Mouse (Mus musculus): ENCODE measurements around the gene Pcp4l1.
"Not testable (repeated sequence)": the region's sequence is repeated elsewhere in the genome, so short reads cannot be mapped to it uniquely, and the experiment has no call there.

The Pcp4l1 gene

DNA sequence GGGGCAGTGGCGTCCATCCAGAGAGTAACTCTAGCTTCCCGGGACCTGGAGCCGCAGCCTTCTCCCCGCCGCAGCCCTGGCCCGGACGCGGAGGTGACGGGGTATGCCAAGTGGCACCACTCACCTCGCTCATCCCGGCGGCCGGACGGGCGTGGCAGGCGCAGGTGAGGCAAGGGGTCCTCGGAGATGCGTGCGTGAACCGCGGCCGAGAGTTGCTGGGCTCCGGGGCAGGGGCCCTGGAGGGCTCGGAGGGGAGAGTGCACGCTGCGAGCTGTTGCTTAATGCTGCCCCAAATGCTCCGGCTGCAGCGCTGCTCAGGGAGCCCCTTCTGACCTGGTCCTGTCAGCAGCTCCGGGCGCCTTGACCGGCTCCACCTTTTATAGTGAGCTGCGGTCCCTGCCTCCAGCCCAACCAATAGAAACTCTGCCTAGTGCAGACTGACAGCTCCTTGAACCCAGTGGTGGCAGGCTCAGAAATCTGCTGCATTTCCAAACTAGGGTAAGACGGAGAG is at the start of gene Pcp4l1:
Gene Pcp4l1 (minus strand): TSS at position 382 of the 511 bp plus-strand sequence.
- peak in 1 of 2 experiments; percentile 4 for DNase-seq (ENCODE audit: low read depth in 1 of 2, low spot score in 2 of 2)

DNA sequence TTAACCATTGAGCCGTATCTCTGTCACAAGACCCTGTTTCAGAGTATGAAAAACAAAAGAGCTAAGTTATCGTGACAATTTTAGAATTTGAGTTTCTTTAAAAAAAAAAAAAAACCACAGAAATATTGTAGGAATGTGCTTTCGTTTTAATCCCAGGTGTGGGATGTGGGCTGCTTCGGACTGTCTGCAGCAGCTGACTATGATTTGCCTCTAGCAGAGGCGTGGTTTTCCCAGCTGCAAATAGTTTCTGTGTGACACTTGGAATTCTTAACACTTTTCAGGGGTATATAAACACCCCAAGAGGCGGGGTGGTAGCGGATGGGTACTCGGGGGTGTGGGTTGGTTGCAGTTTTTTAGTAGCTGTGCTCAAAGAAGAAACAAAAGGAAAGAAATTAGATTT is 49.3 kb upstream of the Pcp4l1 start:
- no peak for DNase-seq (ENCODE audit: low read depth in 1 of 2, low spot score in 2 of 2)

DNA sequence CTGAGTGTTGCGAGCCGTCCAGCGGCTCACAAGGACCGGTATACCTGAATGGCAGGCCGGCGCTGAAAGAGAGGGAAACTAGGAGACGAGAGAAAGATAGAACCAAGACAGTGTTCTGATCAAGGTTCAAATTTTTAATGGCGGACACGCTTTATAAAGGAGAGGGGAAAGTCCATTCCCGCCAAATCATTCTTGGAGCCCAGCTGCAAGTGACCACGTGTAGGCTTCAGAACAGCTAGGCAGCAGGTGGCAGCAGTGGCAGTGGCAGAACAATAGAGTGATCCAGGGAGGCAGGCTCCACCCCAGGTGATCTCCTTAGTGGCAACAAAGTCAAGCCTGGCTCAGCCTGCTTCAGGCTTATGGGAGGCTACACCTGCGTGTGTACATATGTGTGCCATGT is 45.9 kb upstream of the Pcp4l1 start:
- not testable (repeated sequence) for DNase-seq (ENCODE audit: low read depth in 1 of 2, low spot score in 2 of 2)

DNA sequence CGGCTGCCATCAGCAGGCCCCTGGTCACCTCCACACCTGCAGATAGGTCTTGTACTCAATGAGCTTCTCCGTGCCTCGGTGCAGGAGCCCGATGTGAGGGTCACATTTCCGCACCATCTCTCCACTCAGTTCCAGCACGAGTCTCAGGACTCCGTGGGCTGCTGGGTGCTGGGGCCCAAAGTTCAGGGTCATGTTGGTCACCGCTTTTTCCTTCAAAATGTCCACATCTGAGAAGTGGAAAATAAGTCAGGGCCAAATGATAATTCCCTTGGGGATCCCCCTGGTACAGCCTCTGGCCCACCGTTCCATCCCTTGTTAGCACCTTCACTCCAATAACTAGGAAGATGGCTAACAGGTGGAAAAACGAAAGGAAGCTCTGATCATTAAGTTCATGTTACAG is 44.8 kb upstream of the Pcp4l1 start:
- no peak for DNase-seq (ENCODE audit: low read depth in 1 of 2, low spot score in 2 of 2)

DNA sequence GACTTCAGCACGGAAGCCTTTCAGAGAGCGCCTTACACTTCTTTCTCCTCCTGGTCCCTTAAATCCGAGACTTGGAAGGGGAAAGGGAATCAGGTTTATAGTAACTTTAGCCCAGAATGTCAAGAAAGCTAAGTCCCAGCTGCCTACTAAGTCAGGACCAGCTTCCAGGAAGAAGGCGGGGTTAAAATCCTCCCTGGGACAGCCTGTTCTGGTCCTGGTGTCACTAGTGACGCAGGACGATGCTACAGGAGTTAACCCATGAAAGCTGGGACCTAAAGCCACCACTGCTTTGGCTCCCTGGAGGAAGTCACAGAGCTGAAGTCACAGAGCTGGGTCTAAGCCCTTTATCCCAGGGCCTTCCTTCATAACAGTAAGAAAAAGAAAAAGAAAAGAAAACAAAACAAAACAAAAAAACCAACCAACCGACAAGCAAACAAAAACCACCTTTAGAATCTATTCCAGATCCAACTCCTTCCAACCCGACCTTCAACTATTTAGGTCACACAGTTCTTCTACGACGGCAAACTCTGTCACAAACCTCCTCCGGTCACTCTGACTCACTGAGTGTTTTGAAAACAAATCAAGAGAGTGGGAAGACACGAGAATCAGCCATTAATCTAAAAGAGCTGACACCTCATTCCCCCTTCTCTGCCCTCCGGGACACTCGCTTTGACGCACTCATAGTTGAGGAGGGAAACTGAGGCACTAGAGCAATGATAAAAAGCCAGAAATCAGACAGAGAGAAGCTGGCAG is 44.1 kb upstream of the Pcp4l1 start:
- no peak for DNase-seq (ENCODE audit: low read depth in 1 of 2, low spot score in 2 of 2)

DNA sequence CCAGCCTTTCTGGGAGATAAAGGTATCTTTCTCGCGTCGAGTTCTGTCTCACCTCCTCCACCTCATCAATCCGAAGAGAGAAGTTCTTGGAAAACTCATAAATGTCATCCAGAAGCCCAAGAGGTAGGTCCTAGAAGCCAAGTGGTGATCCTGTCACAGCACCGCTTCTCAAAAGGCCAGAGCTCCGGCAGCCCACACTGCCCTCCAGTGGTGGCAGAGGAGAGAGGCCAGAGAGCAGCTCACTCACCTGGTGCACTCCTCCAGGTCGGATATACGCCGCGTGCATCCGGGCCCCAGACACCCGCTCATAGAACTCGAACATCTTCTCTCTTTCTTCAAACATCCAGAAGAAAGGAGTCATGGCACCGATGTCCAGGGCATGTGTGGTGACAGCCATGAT is 42.4 kb upstream of the Pcp4l1 start:
- DNase-seq (ENCODE audit: low read depth in 1 of 2, low spot score in 2 of 2): peak in 1 of 2 experiments; percentile 57

DNA sequence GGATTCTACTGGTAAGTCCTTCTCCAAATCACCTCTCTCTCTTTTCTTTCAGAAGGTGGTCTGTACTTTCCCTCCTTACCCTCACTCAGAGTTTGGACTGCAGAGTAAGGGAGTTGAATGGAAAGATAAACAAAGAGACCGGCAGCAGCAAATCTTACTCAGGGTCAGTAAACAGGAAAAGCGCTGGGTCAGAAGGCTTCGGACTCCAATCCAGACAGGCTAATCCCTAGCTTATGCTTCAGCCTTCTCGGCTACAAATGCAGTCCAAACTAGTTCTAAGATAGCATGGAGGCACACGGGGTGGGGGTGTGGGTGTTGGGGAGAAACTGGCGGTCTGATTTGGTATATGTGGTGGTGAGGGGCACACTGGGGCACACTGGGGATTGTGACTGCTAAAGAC is 41.4 kb upstream of the Pcp4l1 start:
- no peak for DNase-seq (ENCODE audit: low read depth in 1 of 2, low spot score in 2 of 2)

DNA sequence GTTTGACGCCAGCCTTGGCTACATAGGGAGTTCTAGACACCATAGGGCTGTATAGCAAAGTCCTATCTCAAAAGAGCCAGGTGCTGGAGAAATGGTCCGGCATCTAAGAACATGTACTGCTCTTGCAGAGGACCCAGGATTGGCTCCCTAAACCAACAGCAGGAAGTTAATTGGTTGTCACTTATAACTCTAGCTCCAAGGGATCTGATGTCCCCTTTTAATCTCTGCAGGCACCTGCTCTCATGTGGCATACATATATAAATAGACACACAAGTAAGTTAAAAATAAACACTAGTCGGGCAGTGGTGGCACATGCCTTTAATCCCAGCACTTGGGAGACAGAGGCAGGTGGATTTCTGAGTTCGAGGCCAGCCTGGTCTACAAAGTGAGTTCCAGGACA is 39.7 kb upstream of the Pcp4l1 start:
- DNase-seq (ENCODE audit: low read depth in 1 of 2, low spot score in 2 of 2): no peak

DNA sequence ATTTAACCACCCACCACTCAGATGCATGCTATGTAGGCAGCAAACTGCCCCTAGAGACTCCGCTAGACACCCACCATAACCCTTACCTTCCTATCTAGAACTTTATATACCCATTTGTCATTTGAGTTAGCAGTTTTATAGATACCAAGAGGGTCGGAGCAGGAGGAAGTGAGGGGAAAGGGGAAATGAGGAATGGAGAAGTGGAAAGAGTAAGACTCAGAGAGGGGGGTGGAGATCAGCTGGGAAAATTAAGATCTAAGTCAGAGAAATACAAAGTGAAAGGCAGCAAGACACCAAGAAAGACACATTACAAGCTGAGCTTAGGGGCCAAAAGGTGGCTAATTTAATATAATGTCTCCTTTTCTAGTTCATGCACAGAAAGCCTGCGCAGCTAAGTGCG is 38.5 kb upstream of the Pcp4l1 start:
- no peak for DNase-seq (ENCODE audit: low read depth in 1 of 2, low spot score in 2 of 2)

DNA sequence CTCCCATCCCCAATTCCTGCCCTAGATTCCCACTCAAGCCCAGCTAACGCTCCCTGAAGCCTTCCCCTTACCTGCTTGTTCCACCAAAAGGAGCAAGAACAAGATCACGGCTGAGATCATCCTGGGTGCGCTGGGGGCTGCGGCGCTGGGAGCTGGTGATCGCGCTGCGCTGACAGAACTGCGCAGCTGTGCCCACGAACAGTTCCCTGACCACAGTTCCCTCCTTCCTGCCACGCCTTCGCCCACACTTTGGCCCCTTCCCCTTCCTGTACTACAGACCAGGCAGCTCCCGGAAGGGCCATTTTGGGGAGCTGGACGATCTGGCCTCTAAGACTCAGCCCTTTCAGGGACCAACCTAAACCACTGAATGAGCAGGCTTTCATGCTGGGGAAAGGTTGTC is 38.1 kb upstream of the Pcp4l1 start, which contains the start of gene Fcer1g:
Gene Fcer1g (minus strand): TSS at position 240 of the 400 bp plus-strand sequence.
- peak; percentile 39 to 70 for DNase-seq (ENCODE audit: low read depth in 1 of 2, low spot score in 2 of 2)

DNA sequence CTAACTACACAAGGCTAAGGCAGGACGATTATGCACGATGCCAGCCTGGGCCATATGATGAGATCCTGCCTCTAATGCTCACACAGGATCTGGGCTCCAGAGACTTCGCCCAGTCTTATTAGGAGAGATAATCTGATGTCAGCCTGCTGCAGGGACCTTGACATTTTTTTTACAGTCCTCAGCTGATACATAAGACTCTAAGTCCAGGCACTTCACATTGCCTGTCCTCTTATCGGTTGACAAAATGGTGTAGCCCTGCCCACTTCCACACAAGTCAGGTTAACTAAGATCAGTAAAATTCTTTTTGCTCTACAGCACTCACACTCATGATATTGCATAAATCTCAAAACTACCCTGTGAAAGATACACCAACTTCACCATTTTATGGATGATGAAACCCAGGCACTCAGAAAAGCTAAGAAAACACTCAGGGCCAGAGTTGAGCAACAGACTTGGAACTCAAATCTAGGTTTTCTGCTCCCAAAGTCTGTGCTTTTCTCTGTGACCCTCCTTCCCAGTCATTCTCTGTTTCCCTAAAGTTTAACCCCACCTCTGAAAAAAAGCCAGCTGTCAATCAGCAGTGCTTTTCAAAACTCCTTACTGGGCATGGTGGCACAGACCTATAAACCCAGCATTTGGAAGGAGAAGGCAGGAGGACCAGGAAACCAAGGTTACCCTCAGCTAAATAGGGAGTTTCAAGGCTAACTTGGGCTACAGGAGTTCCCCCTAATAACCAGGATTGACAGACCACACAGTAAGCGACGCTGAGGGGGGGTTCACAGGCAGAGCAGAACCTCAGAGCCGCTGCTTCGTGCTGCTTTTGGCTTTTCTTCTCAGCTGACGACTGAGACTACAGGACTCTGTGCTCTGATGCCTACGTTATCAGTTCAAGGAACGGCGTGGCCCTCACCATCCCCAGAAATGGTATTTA is 37.0 kb upstream of the Pcp4l1 start:
- DNase-seq (ENCODE audit: low read depth in 1 of 2, low spot score in 2 of 2): peak in 1 of 2 experiments; percentile 14

DNA sequence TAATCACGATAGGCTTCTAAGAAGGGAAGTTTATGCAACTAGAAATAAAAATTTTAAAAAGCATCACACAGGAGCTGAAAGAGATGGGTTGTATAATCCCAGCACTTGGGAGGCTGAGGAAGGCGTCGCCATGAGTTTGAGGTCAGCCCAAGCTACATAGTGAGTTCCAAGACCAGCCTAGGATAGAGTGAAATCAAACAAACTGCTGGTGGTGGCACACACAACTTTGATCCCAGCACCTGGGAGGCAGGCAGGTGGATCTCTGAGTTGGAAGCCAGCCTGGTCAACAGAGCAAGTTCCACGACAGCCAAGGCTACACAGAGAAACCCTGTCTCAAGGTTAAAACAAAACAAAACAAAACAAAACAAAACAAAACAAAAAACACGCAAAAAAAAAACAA is 36.3 kb upstream of the Pcp4l1 start:
- DNase-seq (ENCODE audit: low read depth in 1 of 2, low spot score in 2 of 2): no peak

DNA sequence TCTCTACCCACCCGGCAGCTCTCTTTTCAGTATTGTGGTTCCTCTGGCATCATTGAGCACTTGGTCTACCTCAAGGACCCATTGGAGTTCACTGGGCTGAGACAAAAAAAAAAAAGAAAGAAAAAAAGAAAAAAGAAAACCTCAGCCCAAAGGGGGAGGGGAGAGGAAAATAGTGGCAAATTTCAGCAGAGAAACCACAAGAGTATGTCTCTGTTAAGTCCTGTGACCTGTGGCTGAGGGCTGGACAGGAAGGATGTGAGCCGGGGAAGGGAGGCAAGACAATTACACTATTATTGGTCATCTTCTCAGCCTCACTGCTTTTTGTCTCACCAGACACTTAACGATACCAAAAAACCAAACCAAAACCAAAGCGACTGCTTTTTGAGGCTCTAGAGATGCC is 35.8 kb upstream of the Pcp4l1 start:
- no peak for DNase-seq (ENCODE audit: low read depth in 1 of 2, low spot score in 2 of 2)

DNA sequence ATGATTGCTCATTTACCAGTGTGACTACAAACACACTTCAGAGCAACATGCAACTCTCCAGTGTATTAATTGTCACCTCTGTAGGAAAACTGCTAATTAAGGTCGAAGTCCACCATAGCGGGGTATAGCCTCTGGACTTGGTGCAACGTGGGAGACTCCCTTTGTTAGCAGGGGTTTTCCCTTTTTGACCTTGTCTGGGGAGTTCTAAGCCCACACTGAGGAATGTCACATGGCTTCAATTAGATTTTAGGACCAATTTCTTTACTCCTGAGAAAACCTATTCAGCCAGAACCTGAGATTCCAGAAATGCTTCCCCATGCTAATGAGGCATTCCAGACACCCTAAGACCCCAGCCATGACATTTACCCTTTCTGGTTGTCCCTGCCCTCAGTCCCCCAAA is 34.1 kb upstream of the Pcp4l1 start:
- DNase-seq (ENCODE audit: low read depth in 1 of 2, low spot score in 2 of 2): no peak

DNA sequence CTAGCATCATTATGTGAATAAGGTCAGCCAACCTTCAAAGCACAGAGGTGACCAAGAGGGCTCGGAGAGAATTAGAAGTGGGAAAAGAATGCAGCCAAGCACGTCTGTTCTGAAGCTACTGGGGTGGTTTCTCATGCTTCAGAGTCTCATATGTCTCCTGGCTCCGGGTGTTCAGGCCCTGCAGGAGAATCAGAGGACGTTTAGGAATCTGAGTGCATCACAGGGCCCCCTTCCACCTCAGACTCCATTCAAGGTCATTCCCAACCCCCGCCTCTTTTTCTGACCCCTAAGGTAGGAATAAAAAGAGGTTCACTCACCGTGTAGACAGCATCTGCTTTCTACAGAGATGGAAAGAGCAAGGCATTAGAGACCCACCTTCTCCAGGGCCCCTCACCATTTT is 33.7 kb upstream of the Pcp4l1 start:
- DNase-seq (ENCODE audit: low read depth in 1 of 2, low spot score in 2 of 2): no peak

DNA sequence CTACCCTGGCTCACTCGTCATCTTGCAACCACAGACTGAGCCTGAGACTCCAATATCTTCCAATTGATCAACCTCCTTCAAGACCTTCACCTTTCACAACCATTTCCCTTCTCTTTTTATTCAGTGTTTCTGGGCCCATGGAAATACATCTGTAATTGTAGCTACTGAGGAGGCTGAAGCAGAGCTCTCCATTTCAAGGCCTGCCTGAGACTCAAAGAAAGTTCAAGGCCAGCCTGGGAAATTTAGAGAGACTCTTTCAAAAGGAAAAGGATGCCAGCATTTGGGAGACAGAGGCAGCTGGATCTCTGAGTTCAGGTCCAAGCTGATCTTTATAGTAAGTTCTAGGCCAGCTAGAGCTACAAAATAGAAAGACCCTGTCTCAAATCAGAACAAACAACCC is 31.8 kb upstream of the Pcp4l1 start:
- DNase-seq (ENCODE audit: low read depth in 1 of 2, low spot score in 2 of 2): no peak

DNA sequence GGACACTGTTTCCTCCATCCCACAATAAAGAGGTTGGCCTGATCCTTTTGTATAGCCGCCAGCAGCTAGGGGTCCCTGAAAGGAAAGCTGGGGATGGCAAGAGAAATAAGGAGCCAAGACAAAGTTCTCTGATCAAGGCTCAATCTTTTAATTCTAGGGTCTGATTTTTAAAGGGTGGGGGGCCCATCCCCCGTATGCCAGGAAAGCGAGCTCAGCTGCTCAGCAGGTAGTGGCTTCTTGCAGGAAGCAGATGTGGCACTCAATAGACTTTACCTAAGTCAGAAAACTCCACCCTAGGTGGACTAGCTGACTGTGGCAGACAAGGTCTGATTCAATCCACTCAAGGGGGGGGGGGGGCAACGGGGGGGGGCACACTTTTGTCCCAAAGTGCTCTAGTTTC is 30.7 kb upstream of the Pcp4l1 start:
- DNase-seq (ENCODE audit: low read depth in 1 of 2, low spot score in 2 of 2): no peak

DNA sequence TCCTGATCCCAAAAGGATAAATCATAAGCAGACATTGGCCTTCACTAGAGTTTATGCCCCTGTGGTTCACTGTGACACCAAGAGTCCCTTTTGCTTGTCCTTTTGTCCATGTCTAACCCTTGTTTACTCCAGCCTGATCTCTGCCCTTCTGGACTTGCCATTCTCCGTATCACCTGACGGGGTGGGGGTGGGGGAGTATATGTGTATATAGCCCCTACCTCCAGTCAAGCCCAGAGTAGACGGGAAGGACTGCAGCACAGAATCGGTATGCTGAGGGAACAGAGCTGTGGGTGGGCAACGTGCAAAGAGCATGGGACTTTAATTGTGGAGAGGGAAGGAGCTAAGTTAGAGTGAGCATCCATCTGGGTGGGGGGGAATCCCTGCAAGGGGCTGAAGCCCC is 28.8 kb upstream of the Pcp4l1 start, which contains the start of gene Apoa2:
Gene Apoa2 (plus strand): TSS at position 198 of the 400 bp plus-strand sequence.
- no peak for DNase-seq (ENCODE audit: low read depth in 1 of 2, low spot score in 2 of 2)

DNA sequence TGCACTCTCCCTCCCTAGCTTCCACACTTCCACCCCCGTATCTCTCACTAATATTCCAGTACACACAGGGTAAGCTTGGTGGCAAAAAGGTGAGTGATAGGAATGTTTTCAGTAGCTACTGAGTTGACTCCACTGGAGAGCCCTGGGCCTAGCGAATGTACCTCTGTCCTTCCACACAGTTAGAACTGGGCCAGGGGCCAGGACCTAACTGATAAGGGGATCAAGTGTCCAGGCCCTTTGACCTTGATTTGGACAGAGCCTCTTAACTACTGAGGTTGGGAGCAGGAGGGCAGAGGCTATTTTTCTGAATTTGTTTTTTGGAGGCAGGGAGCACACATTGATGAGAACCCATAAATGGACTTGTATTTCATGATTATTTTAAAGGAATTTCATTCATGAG is 27.7 kb upstream of the Pcp4l1 start:
- no peak for DNase-seq (ENCODE audit: low read depth in 1 of 2, low spot score in 2 of 2)

DNA sequence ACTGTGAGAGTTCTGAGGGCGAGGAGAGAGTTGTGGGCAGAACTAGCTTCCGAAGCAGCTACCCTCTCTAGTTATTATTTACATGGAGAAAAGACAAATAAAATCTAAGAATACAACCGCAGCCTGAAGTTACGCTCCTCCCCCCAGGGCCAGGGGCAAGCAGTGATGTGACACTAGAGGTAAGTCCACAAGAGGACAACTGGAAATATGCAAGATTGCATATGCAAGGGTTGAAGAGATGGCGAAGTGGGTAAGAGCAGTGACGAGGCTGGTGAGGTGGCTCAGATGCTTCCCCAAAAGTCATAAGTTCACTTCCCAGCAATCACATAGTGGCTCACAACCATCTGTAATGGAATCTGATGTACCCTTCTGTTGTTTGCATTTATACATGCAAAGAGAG is 27.1 kb upstream of the Pcp4l1 start:
- DNase-seq (ENCODE audit: low read depth in 1 of 2, low spot score in 2 of 2): no peak

DNA sequence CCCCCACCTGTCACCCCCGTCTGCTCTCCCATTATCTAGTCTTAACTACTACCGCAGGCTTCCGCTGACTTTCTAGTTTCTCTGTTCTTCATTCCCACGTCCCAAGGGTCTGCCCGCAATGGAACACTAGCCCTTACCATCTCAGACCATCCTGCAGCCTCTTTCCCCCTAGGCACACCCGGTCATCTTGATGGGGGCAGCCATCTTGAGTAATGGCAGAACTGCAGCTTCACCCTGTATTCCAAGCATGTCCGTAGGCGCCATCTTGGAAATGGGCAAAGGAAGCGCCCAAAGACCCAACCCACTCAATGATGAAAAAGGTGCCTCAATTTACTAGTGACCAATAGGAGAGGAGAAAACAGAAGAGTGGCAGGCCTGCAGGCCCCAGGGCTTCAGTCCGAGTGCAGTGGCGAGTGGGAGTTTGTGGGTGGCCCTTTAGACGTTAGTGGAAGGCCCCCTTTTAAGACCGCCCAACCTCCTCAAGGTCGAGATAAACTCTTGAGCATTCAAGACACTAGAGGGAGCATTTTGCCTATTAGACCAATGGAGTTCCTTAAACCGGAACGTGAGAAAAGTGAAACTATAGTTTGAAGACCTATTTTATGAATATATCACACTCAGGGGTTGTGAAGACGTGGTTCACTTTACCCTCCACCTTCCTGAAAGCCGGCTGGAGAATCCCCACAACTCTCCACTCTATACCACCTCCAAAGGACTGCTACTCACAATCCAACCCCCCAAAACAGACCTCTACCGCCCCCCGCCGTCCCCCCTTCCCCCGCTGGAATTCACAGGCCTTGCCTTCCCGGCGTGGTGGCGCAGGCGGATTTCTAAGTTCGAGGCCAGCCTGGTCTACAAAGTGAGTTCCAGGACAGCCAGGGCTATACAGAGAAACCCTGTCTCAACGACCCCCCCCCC is 26.4 kb upstream of the Pcp4l1 start, which contains the start of gene Tomm40l:
Gene Tomm40l (minus strand): TSS at position 277 of the 918 bp plus-strand sequence.
- DNase-seq (ENCODE audit: low read depth in 1 of 2, low spot score in 2 of 2): peak; percentile 88 to 95

All from monocyte, adult 2 months (primary cell).